Mouse (Mus musculus): ENCODE data around the gene Gm37240. TPM values are rescaled to one million over a fixed set of nuclear protein-coding genes. Genes with fewer than 3 reads are reported as not detected.

Gm37240 gene
- polyA plus RNA-seq, 1 experiment from 2014 or later = 3.2 TPM

DNA sequence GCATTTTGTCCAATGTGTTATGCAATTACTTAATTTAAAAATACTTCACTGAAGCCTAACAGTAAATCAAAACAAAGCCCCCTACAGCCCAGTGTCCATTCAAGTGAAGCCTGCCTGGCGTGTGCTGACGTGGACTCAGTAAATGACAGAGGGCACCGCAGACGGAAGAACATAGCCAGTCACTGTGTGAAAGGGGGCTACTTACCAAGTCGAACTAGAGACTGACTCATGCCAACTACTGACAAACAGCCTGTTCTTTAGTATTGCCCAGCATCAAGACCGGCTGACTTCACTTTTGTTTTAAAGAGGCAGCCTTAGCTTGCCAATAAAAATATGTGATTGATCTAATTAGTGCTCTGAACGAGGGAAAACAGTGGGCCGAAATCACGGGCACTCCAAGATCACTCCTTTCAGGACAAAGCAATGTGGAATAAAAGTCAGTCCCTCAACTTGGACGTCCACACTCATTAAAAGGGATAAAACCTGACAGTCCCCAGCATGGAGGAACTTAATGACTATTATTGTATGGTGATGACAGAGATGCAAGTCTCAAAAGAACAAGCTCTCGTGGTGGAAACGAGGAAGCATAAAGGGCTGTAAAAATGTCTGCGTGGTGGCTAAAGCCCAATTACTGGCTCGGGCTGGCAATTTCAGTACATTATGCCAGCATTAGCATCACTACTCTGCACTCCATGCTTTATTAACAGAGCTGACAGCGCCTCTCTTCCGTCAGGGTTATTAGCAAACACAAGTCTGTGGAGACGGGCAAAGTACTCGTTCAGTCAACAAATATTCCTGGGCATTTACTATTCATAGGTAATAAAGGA lies 123.1 kb downstream of the Gm37240 start:
- 69% methylated on average over 18 of the region's 18 CpGs for WGBS
- ATAC-seq (replicated peaks; ENCODE audit: insufficient number of reproducible peaks, low FRiP score, low TSS enrichment, low read depth) (no peak), DNase-seq (ENCODE audit: low spot score) (no peak)
- Histone ChIP-seq H3K27me3 (ENCODE audit: control insufficient read depth, insufficient read depth, low read length) (no peaks in the 10 kb centered on the region), H3K9ac (replicated peaks; ENCODE audit: low read length) (no peak overlapping the region), H3K36me3 (replicated peaks; ENCODE audit: control insufficient read depth, insufficient read depth, low read depth, low read length) (no peaks in the 10 kb centered on the region), H3K27ac (replicated peaks; ENCODE audit: low read depth, low read length) (no peak overlapping the region), H3K9me3 (replicated peaks; ENCODE audit: control insufficient read depth, low read length) (no peaks in the 10 kb centered on the region), H3K4me1 (ENCODE audit: control insufficient read depth, insufficient read depth, low read length) (no peaks in the 10 kb centered on the region), H3K4me3 (ENCODE audit: low read depth, low read length) (no peak overlapping the region), H3K4me2 (ENCODE audit: low read depth, low read length) (no peak overlapping the region)

DNA sequence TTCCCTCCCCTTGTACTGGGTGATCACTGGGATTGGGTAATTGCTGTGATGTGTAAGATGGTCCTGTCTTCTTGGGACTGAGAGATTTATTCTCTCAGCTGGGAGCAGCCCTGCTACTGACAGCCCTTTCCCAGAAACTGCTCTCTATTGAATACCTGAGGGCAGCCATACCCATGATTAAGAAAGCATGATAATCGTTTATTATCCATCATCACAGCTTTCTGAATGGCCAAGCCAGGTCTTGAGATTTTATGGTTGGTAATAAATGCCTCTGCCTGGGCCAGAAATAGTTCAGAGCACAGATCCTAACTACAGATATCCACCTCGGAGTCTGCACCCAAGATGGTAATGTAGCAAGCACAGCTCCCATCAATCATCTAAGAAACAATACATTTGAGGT lies 129.4 kb downstream of the Gm37240 start:
- WGBS = 80% methylated on average over 2 of the region's 2 CpGs
- Histone ChIP-seq H3K36me3 (replicated peaks; ENCODE audit: control insufficient read depth, insufficient read depth, low read depth, low read length) (no peaks in the 10 kb centered on the region), H3K9ac (replicated peaks; ENCODE audit: low read length) (no peak overlapping the region), H3K4me1 (ENCODE audit: control insufficient read depth, insufficient read depth, low read length) (no peaks in the 10 kb centered on the region), H3K9me3 (replicated peaks; ENCODE audit: control insufficient read depth, low read length) (no peaks in the 10 kb centered on the region), H3K27me3 (ENCODE audit: control insufficient read depth, insufficient read depth, low read length) (no peaks in the 10 kb centered on the region), H3K4me3 (ENCODE audit: low read depth, low read length) (no peak overlapping the region), H3K4me2 (ENCODE audit: low read depth, low read length) (no peak overlapping the region), H3K27ac (replicated peaks; ENCODE audit: low read depth, low read length) (no peak overlapping the region)
- ATAC-seq (replicated peaks; ENCODE audit: insufficient number of reproducible peaks, low FRiP score, low TSS enrichment, low read depth) = no peak
- no peak for DNase-seq (ENCODE audit: low spot score)

DNA sequence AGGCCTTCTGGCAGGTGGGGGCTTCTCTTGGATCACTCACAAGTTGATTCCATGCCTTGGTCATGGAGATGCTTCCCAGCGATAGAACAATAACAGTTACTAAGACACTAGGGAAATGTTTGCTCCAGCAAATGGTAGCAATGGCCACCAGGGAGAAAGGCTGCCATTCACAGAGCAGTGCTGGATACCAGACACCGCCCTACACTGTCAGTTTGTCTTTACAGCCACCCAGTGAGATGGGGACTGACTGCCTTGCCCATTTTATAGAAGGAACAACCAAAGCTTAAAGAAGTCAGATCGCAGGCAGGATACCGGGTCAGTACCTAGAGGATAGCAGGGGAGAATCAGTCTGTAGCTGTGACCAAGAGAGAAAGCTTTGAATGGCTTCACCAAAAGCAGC lies 129.9 kb downstream of the Gm37240 start:
- no peak for DNase-seq (ENCODE audit: low spot score)

DNA sequence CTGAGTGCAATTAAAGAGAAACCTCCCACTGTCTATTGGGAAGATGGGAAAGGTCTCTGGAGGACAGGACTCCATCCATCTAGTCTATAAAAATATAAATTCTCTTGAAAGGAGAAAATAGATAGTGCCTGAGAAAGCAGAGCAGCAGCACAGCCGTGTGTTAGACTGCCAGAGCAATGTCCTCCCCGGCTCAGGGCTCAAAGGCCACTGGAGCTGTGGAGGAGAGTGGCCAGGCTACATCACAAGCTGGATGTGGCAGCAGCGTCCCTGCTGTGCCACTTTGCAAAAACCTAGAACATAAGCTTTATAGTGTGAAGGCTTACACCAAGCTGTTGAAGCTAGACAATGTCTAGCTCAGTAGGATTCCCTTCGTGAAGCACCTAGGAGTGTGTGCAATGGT lies 138.0 kb downstream of the Gm37240 start:
- H3K9ac ChIP-seq (replicated peaks; ENCODE audit: low read length) = no peak overlapping the region
- H3K4me1 ChIP-seq (ENCODE audit: control insufficient read depth, insufficient read depth, low read length) = no peaks in the 10 kb centered on the region
- DNase-seq (ENCODE audit: low spot score) (no peak), ATAC-seq (replicated peaks; ENCODE audit: insufficient number of reproducible peaks, low FRiP score, low TSS enrichment, low read depth) (no peak)
- no peak overlapping the region for H3K27ac ChIP-seq (replicated peaks; ENCODE audit: low read depth, low read length)
- 59% methylated on average over 4 of the region's 4 CpGs for WGBS
- H3K36me3 ChIP-seq (replicated peaks; ENCODE audit: control insufficient read depth, insufficient read depth, low read depth, low read length) = no peaks in the 10 kb centered on the region
- no peaks in the 10 kb centered on the region for H3K9me3 ChIP-seq (replicated peaks; ENCODE audit: control insufficient read depth, low read length)
- no peak overlapping the region for H3K4me3 ChIP-seq (ENCODE audit: low read depth, low read length)
- H3K27me3 ChIP-seq (ENCODE audit: control insufficient read depth, insufficient read depth, low read length) = no peaks in the 10 kb centered on the region
- H3K4me2 ChIP-seq (ENCODE audit: low read depth, low read length) = no peak overlapping the region

More for the DNA sequence above, 129.9 kb downstream of the Gm37240 start:
- Histone ChIP-seq H3K4me3 (ENCODE audit: low read depth, low read length) (no peak overlapping the region), H3K27me3 (ENCODE audit: control insufficient read depth, insufficient read depth, low read length) (no peaks in the 10 kb centered on the region), H3K36me3 (replicated peaks; ENCODE audit: control insufficient read depth, insufficient read depth, low read depth, low read length) (no peaks in the 10 kb centered on the region), H3K9me3 (replicated peaks; ENCODE audit: control insufficient read depth, low read length) (no peaks in the 10 kb centered on the region), H3K4me2 (ENCODE audit: low read depth, low read length) (no peak overlapping the region), H3K9ac (replicated peaks; ENCODE audit: low read length) (no peak overlapping the region), H3K4me1 (ENCODE audit: control insufficient read depth, insufficient read depth, low read length) (no peaks in the 10 kb centered on the region), H3K27ac (replicated peaks; ENCODE audit: low read depth, low read length) (no peak overlapping the region)
- WGBS = 85% methylated on average over 4 of the region's 4 CpGs
- ATAC-seq (replicated peaks; ENCODE audit: insufficient number of reproducible peaks, low FRiP score, low TSS enrichment, low read depth) = no peak

DNA sequence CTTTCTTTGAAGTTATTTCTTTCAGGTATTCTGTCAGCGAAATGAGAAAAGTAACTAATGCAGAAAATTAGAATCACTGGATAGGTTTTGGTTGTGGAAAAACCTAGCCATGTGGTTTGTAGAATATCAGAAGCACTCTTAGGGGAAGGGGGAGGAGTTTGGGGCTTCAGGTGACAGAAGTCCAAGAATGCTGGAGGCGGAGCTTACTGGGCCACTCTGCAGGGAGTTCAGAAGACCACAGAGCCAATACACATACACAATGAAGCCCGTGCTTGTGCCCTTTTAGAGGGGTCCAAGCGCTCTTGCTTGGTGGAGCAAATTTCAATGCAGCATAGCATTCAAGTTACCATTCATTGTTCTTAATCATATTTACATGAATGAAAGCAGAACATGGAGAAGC lies 138.5 kb downstream of the Gm37240 start:
- no peak overlapping the region for H3K9ac ChIP-seq (replicated peaks; ENCODE audit: low read length)
- no peak overlapping the region for H3K4me2 ChIP-seq (ENCODE audit: low read depth, low read length)
- no peak overlapping the region for H3K4me3 ChIP-seq (ENCODE audit: low read depth, low read length)
- 22% methylated on average over 4 of the region's 4 CpGs for WGBS
- no peaks in the 10 kb centered on the region for H3K4me1 ChIP-seq (ENCODE audit: control insufficient read depth, insufficient read depth, low read length)
- no peaks in the 10 kb centered on the region for H3K9me3 ChIP-seq (replicated peaks; ENCODE audit: control insufficient read depth, low read length)
- H3K27ac ChIP-seq (replicated peaks; ENCODE audit: low read depth, low read length) = no peak overlapping the region
- ATAC-seq (replicated peaks; ENCODE audit: insufficient number of reproducible peaks, low FRiP score, low TSS enrichment, low read depth) (no peak), DNase-seq (ENCODE audit: low spot score) (peak; percentile 34)
- no peaks in the 10 kb centered on the region for H3K36me3 ChIP-seq (replicated peaks; ENCODE audit: control insufficient read depth, insufficient read depth, low read depth, low read length)
- H3K27me3 ChIP-seq (ENCODE audit: control insufficient read depth, insufficient read depth, low read length) = no peaks in the 10 kb centered on the region

DNA sequence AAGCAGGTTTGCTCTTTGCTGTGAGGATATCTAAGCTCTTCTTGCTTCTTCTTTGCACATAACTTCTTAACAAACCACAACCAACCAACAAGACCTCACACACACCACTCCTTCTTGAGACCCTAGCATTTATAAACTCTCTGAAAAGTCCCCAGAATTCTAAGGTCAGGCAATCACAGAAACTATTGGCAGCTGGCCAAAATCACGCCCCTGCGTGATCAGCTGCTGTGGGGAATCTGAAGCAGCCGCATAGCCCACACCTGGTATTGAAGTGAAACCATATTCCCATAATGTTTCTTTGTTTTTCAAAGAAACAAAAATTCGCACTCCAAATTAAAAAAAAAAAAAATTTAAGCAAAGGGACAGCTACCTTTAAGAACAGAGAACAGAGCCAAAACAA lies 141.2 kb downstream of the Gm37240 start:
- peak; percentile 47 for DNase-seq (ENCODE audit: low spot score)
- Histone ChIP-seq H3K36me3 (replicated peaks; ENCODE audit: control insufficient read depth, insufficient read depth, low read depth, low read length) (no peaks in the 10 kb centered on the region), H3K27me3 (ENCODE audit: control insufficient read depth, insufficient read depth, low read length) (no peaks in the 10 kb centered on the region), H3K9me3 (replicated peaks; ENCODE audit: control insufficient read depth, low read length) (no peaks in the 10 kb centered on the region), H3K4me1 (ENCODE audit: control insufficient read depth, insufficient read depth, low read length) (no peaks in the 10 kb centered on the region), H3K4me2 (ENCODE audit: low read depth, low read length) (no peak overlapping the region), H3K4me3 (ENCODE audit: low read depth, low read length) (no peak overlapping the region), H3K27ac (replicated peaks; ENCODE audit: low read depth, low read length) (no peak overlapping the region), H3K9ac (replicated peaks; ENCODE audit: low read length) (no peak overlapping the region)
- ATAC-seq (replicated peaks; ENCODE audit: insufficient number of reproducible peaks, low FRiP score, low TSS enrichment, low read depth) = no peak
- 55% methylated on average over 4 of the region's 4 CpGs for WGBS

DNA sequence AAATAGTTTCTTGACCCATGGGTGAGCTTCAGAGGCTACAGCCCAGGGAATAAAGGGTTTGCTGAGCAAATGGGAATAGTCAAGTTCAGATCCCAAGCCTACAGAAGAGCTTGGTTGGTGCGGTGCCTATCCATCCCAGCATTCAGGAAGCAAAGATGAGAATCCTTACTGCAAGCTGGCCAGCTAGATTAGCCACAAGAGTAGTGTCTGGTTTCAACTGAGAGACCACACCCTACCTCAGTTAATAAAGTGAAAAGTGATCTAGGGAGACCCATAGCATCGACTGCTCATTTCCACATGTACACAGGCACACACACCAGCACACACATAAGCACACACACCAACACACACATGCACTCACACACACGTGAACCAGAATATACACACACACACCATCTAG lies 145.6 kb downstream of the Gm37240 start:
- Histone ChIP-seq H3K4me3 (ENCODE audit: low read depth, low read length) (no peak overlapping the region), H3K27ac (replicated peaks; ENCODE audit: low read depth, low read length) (no peak overlapping the region), H3K36me3 (replicated peaks; ENCODE audit: control insufficient read depth, insufficient read depth, low read depth, low read length) (no peaks in the 10 kb centered on the region), H3K9ac (replicated peaks; ENCODE audit: low read length) (no peak overlapping the region), H3K4me1 (ENCODE audit: control insufficient read depth, insufficient read depth, low read length) (no peaks in the 10 kb centered on the region), H3K27me3 (ENCODE audit: control insufficient read depth, insufficient read depth, low read length) (no peaks in the 10 kb centered on the region), H3K4me2 (ENCODE audit: low read depth, low read length) (no peak overlapping the region), H3K9me3 (replicated peaks; ENCODE audit: control insufficient read depth, low read length) (no peaks in the 10 kb centered on the region)
- 89% methylated on average over 3 of the region's 3 CpGs for WGBS
- DNase-seq (ENCODE audit: low spot score) (no peak), ATAC-seq (replicated peaks; ENCODE audit: insufficient number of reproducible peaks, low FRiP score, low TSS enrichment, low read depth) (no peak)

DNA sequence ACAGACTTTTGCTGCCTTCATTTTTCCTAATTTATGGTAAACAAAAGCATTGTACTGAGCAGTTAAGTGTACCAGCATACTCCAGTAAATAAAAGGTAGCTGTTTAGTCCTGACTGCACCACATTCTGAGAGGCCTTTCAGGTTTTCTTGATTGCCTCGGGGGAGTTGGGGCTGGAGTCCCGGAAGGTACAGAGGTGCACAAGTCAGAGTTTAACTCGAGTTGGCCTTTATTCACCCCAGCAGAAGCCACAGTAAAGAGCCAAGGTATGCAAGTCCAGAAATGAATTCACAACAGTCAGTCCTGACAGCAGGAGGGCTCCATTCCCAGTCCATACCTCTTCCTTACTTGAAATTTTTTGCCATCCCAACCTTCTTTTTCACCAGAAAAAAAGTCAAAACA lies 148.7 kb downstream of the Gm37240 start:
- Histone ChIP-seq H3K9me3 (replicated peaks; ENCODE audit: control insufficient read depth, low read length) (no peaks in the 10 kb centered on the region), H3K27ac (replicated peaks; ENCODE audit: low read depth, low read length) (no peak overlapping the region), H3K4me3 (ENCODE audit: low read depth, low read length) (no peak overlapping the region), H3K36me3 (replicated peaks; ENCODE audit: control insufficient read depth, insufficient read depth, low read depth, low read length) (no peaks in the 10 kb centered on the region), H3K4me1 (ENCODE audit: control insufficient read depth, insufficient read depth, low read length) (no peaks in the 10 kb centered on the region), H3K9ac (replicated peaks; ENCODE audit: low read length) (no peak overlapping the region), H3K27me3 (ENCODE audit: control insufficient read depth, insufficient read depth, low read length) (no peaks in the 10 kb centered on the region), H3K4me2 (ENCODE audit: low read depth, low read length) (no peak overlapping the region)
- ATAC-seq (replicated peaks; ENCODE audit: insufficient number of reproducible peaks, low FRiP score, low TSS enrichment, low read depth) (no peak), DNase-seq (ENCODE audit: low spot score) (no peak)
- whole genome bisulfite sequencing = 60% methylated on average over 3 of the region's 3 CpGs
